Mouse (Mus musculus): ENCODE measurements around the gene Dnah6. TPM values are rescaled to one million over a fixed set of nuclear protein-coding genes. Genes with fewer than 3 reads are reported as not detected.

The Dnah6 gene
- total and polyA plus RNA-seq, 3 experiments = 0.05 to 0.27 (median 0.07) TPM

DNA sequence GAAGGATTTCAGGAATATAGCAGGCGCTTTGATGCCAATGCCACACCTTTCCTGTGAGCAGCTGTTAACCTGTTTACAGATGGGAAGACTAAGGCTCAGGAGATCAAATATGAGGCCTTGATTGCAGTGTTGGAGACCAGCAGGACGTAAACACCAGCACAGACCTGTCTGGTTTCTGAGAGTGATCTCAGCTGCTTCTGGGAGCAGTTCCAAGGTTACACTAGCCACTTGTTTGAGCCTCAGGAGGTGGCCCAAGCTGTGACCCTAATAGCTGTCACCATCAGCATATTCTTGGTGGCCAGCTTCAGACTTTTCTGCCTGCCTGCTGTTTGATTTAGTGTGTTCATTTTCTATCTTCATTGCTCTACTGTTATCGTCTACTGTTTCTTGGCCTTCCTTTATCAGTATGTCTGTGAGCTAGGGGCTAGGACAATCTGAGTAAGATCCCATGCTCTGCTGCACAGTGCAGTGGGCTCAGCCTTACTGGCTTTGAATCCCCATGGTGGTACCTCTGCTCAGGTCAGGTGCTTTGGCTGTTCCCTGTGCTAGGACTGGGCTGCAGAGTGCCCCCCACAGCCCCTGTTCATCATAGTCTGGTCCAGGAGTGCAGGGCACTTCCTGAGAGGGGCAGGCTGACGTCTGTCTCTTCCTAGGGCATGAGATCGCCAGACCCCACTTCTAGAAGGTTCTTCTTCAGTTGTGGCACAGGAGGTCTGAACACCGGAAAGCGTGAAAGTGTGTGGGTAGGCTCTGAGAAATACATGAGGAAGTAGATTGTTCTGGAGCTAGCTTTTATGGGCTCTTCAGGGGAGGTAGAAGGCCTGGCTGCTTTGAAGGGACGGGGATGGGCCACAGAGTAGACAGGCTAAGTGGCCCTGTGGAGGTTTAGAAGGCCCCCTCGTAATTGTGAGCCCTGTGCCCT is 33.1 kb upstream of the Dnah6 start:
- Histone ChIP-seq H3K27ac (peak overlapping the region; percentile 3; the same call in 1 of the 2 replicates), H3K27me3 (ENCODE audit: control insufficient read depth, insufficient read depth, low read length) (no peaks in the 10 kb centered on the region), H3K36me3 (ENCODE audit: control insufficient read depth, insufficient read depth, low read length) (peaks cover 14% of the 10 kb centered on the region), H3K9ac (ENCODE audit: low read depth, low read length) (no peak overlapping the region), H3K4me1 (ENCODE audit: control insufficient read depth, insufficient read depth, low read length) (peaks cover 11% of the 10 kb centered on the region), H3K4me3 (no peak overlapping the region), H3K79me2 (replicated peaks; ENCODE audit: control insufficient read depth, insufficient read depth, low read length) (peaks cover 3% of the 10 kb centered on the region)
- 54% methylated on average over 9 of the region's 9 CpGs for WGBS
- peak in 1 of 2 experiments; percentile 37 for DNase-seq
- intact Hi-C loops (cut with DNase I) = no loop called here
- TF ChIP-seq EP300 (IDR thresholded peaks at IDR 0.05; ENCODE audit: insufficient read depth, low read depth, low read length) (no peak), POLR2A (IDR thresholded peaks at IDR 0.05; ENCODE audit: insufficient read depth, low read depth, low read length) (no peak), CTCF (IDR thresholded peaks at IDR 0.05) (no peak)

DNA sequence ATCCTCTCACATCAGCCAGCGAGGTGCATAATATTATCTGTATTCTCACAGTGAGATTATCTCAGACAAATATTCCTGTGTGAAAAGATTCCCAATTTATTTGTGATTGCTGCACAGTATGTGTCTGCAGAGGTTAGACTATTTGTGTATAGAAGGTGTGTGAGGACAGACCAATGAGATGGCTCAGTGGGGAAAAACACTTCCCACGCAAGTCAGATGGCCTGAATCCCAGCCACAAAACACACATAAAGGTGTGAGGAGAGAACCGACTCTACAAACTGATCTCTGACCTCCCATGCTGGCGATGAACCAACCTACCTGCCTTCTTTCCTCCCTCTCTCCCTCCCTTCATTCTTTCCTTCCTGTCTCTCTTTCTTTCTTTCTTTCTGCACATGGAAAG is 32.1 kb upstream of the Dnah6 start:
- H3K27ac ChIP-seq = no peak overlapping the region
- 53% methylated on average over 4 of the region's 4 CpGs for WGBS
- intact Hi-C loops (cut with DNase I) = no loop called here

GRCm38 (mm10) chr6:73253006-73253405 is 31.6 kb upstream of the Dnah6 start:
- peaks cover 11% of the 10 kb centered on the region for H3K4me1 ChIP-seq (ENCODE audit: control insufficient read depth, insufficient read depth, low read length)
- no peak overlapping the region for H3K9ac ChIP-seq (ENCODE audit: low read depth, low read length)
- TF ChIP-seq CTCF (IDR thresholded peaks at IDR 0.05) = no peak
- no peak for TF ChIP-seq EP300 (IDR thresholded peaks at IDR 0.05; ENCODE audit: insufficient read depth, low read depth, low read length)
- intact Hi-C loops (cut with DNase I) = no loop called here
- H3K27me3 ChIP-seq (ENCODE audit: control insufficient read depth, insufficient read depth, low read length) = no peaks in the 10 kb centered on the region
- peaks cover 6% of the 10 kb centered on the region for H3K79me2 ChIP-seq (replicated peaks; ENCODE audit: control insufficient read depth, insufficient read depth, low read length)
- 85% methylated on average over 2 of the region's 2 CpGs for WGBS
- DNase-seq = no peak
- H3K4me3 ChIP-seq = no peak overlapping the region
- no peak overlapping the region for H3K27ac ChIP-seq
- H3K36me3 ChIP-seq (ENCODE audit: control insufficient read depth, insufficient read depth, low read length) = peaks cover 11% of the 10 kb centered on the region

More for the DNA sequence above, 32.1 kb upstream of the Dnah6 start:
- no peak overlapping the region for H3K9ac ChIP-seq (ENCODE audit: low read depth, low read length)
- DNase-seq = no peak
- no peak overlapping the region for H3K4me3 ChIP-seq
- peaks cover 5% of the 10 kb centered on the region for H3K79me2 ChIP-seq (replicated peaks; ENCODE audit: control insufficient read depth, insufficient read depth, low read length)
- peaks cover 14% of the 10 kb centered on the region for H3K36me3 ChIP-seq (ENCODE audit: control insufficient read depth, insufficient read depth, low read length)
- peaks cover 11% of the 10 kb centered on the region for H3K4me1 ChIP-seq (ENCODE audit: control insufficient read depth, insufficient read depth, low read length)
- TF ChIP-seq EP300 (IDR thresholded peaks at IDR 0.05; ENCODE audit: insufficient read depth, low read depth, low read length) (no peak), POLR2A (IDR thresholded peaks at IDR 0.05; ENCODE audit: insufficient read depth, low read depth, low read length) (no peak), CTCF (IDR thresholded peaks at IDR 0.05) (no peak)
- H3K27me3 ChIP-seq (ENCODE audit: control insufficient read depth, insufficient read depth, low read length) = no peaks in the 10 kb centered on the region

GRCm38 (mm10) chr6:73252396-73252795 is 30.9 kb upstream of the Dnah6 start:
- no peak overlapping the region for H3K27ac ChIP-seq
- H3K9ac ChIP-seq (ENCODE audit: low read depth, low read length) = no peak overlapping the region
- peaks cover 11% of the 10 kb centered on the region for H3K36me3 ChIP-seq (ENCODE audit: control insufficient read depth, insufficient read depth, low read length)
- TF ChIP-seq POLR2A (IDR thresholded peaks at IDR 0.05; ENCODE audit: insufficient read depth, low read depth, low read length) (no peak), CTCF (IDR thresholded peaks at IDR 0.05) (no peak), EP300 (IDR thresholded peaks at IDR 0.05; ENCODE audit: insufficient read depth, low read depth, low read length) (no peak)
- H3K4me3 ChIP-seq = no peak overlapping the region
- intact Hi-C loops (cut with DNase I) = no loop called here
- peaks cover 6% of the 10 kb centered on the region for H3K79me2 ChIP-seq (replicated peaks; ENCODE audit: control insufficient read depth, insufficient read depth, low read length)
- peaks cover 11% of the 10 kb centered on the region for H3K4me1 ChIP-seq (ENCODE audit: control insufficient read depth, insufficient read depth, low read length)
- H3K27me3 ChIP-seq (ENCODE audit: control insufficient read depth, insufficient read depth, low read length) = no peaks in the 10 kb centered on the region
- DNase-seq = no peak

DNA sequence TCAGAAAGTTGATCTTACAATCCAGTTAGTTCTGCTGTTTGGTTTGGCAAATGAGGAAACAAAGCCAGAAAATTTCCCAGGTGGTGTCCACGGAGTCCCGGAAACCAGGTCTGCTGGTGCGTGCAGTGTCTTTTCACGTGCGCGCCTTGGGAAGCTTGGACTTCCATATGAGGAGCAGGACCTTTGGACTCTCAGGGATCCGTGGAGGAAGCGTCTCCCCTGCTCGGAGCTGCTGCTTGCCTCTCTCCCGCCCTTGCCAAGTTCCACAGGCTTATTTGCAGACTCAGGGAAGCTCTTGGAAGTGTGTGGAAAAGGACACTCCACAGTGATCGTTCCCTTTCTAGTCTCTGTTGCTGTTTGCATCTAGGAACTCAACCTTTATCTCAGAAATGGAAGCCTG is 29.9 kb upstream of the Dnah6 start:
- Histone ChIP-seq H3K79me2 (replicated peaks; ENCODE audit: control insufficient read depth, insufficient read depth, low read length) (peaks cover 4% of the 10 kb centered on the region; the same call in 1 of the 2 replicates), H3K4me1 (ENCODE audit: control insufficient read depth, insufficient read depth, low read length) (peaks cover 10% of the 10 kb centered on the region), H3K9ac (ENCODE audit: low read depth, low read length) (no peak overlapping the region), H3K27ac (no peak overlapping the region), H3K4me3 (no peak overlapping the region), H3K36me3 (ENCODE audit: control insufficient read depth, insufficient read depth, low read length) (peaks cover 5% of the 10 kb centered on the region), H3K27me3 (ENCODE audit: control insufficient read depth, insufficient read depth, low read length) (no peaks in the 10 kb centered on the region)
- intact Hi-C loops (cut with DNase I) = no loop called here
- TF ChIP-seq EP300 (IDR thresholded peaks at IDR 0.05; ENCODE audit: insufficient read depth, low read depth, low read length) (no peak), CTCF (IDR thresholded peaks at IDR 0.05) (no peak), POLR2A (IDR thresholded peaks at IDR 0.05; ENCODE audit: insufficient read depth, low read depth, low read length) (no peak)
- 68% methylated on average over 11 of the region's 11 CpGs for WGBS
- no peak for DNase-seq

DNA sequence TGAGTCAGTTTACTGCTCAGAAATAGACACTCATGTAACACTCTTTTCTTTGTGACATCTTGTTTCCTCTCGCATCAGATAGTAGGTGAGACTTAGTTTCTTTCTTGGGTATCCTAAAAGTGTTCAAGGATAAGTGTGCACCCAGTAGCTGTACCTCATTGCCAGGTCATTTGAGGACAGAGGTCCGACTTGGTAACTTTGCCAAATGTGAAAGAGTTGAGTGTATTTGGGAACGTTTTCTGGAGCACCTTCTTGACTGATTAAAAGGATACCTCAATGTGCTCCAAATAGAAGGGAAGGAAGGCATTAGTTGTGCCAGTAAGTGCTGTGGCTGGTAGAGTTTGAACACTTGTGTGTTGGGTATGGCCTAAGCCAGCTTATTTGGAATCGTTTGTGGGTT is 28.4 kb upstream of the Dnah6 start:
- no peak overlapping the region for H3K9ac ChIP-seq (ENCODE audit: low read depth, low read length)
- intact Hi-C loops (cut with DNase I) = no loop called here
- H3K27ac ChIP-seq = no peak overlapping the region
- H3K27me3 ChIP-seq (ENCODE audit: control insufficient read depth, insufficient read depth, low read length) = no peaks in the 10 kb centered on the region
- peaks cover 4% of the 10 kb centered on the region; the same call in 1 of the 2 replicates for H3K36me3 ChIP-seq (ENCODE audit: control insufficient read depth, insufficient read depth, low read length)
- TF ChIP-seq POLR2A (IDR thresholded peaks at IDR 0.05; ENCODE audit: insufficient read depth, low read depth, low read length) = no peak
- no peak for TF ChIP-seq EP300 (IDR thresholded peaks at IDR 0.05; ENCODE audit: insufficient read depth, low read depth, low read length)
- no peak for TF ChIP-seq CTCF (IDR thresholded peaks at IDR 0.05)
- peak overlapping the region; percentile 85 for H3K4me3 ChIP-seq
- DNase-seq = no peak
- peaks cover 4% of the 10 kb centered on the region; the same call in 1 of the 2 replicates for H3K79me2 ChIP-seq (replicated peaks; ENCODE audit: control insufficient read depth, insufficient read depth, low read length)
- peaks cover 10% of the 10 kb centered on the region for H3K4me1 ChIP-seq (ENCODE audit: control insufficient read depth, insufficient read depth, low read length)
- WGBS = 42% methylated on average over 4 of the region's 4 CpGs

All from heart, adult 2 months (tissue).